Mouse (Mus musculus) MEL (cell line): ENCODE measurements at regions not wholly inside any gene's neighbourhood (a gene's known extent, or its start where the extent isn't known, plus 50 kb on each side); places are given as distances from the start of the nearest gene placed in this dataset.

Source experiments
- CHD2 ChIP-seq: IDR thresholded peaks from 2 replicates; pipeline ENCODE4 v1.6.1; 2011; ENCODE audit warnings: low read length, improper control_type of control experiment
- CTCF ChIP-seq, 3 experiments: IDR thresholded peaks in 2 of 3; conservative IDR thresholded peaks in 1 of 3; 2 replicates each; pipeline ENCODE4 v1.5.1; 2011 to 2012; ENCODE audit warnings: low read length in 3 of 3, low read depth in 2 of 3, mild to moderate bottlenecking in 2 of 3, improper control_type of control experiment in 1 of 3, inconsistent platforms in 1 of 3, mixed read lengths in 1 of 3, moderate library complexity in 1 of 3; ENCODE audit not compliant: control insufficient read depth in 1 of 3, insufficient read depth in 1 of 3, poor library complexity in 1 of 3, severe bottlenecking in 1 of 3
- JUND ChIP-seq: IDR thresholded peaks from 2 replicates; pipeline ENCODE4 v1.6.1; 2011; ENCODE audit warnings: low read depth, mild to moderate bottlenecking, improper control_type of control experiment, low read length
- POLR2A ChIP-seq, 2 experiments: IDR thresholded peaks; 2 replicates each; pipeline ENCODE4 v1.6.1; 2011 to 2012; ENCODE audit warnings: low read length in 2 of 2, mild to moderate bottlenecking in 2 of 2, control low read depth in 1 of 2, improper control_type of control experiment in 1 of 2, low read depth in 1 of 2, moderate library complexity in 1 of 2; ENCODE audit not compliant: control insufficient read depth in 1 of 2, insufficient read depth in 1 of 2, poor library complexity in 1 of 2

DNA sequence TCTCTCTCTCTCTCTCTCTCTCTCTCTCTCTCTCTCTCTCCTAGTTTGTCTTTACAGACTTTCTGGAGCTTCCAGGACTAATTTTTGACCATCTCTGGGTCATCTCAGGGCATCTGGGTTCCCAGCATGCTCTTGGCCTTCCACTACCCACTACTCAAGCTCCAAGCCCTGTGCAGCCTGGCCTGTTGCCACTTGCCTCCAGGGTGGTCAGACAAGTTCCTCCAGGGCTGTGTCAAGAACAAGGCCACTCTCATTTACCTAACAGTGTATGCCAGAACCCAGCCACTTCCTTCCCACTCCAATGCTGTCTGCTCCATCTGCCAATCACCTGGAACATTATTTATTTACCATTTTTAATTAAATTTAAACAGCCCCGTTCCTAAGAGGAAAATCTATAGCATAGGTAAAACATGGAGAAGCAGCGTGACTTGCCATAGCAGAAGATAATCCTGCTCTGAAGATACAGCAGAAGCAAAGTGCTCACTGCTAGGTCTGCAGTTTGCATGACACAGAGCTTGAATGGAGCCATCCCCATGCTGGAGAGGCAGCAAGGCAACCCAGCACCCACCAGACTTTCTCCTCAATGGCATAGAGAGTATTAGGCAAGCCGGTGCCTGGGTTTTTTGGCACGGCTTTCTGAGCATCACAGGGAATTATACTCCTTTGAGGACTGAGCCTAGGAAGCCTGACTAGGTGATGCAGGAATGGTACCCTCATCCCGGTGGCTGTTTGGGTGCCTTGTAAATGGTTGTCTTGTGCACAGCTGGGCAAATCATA, 54.0 kb downstream of the Foxi1 start:
- no peak for TF ChIP-seq POLR2A (IDR thresholded peaks at IDR 0.05; ENCODE audit: control insufficient read depth in 1 of 2, insufficient read depth in 1 of 2, low read depth in 1 of 2, low read length in 2 of 2, poor library complexity in 1 of 2)
- no peak for TF ChIP-seq CHD2
- no peak for TF ChIP-seq CTCF (IDR thresholded peaks at IDR 0.05 in 2 of 3, conservative IDR thresholded peaks at IDR 0.05 in 1 of 3; ENCODE audit: control insufficient read depth in 1 of 3, insufficient read depth in 1 of 3, low read depth in 2 of 3, low read length in 3 of 3, poor library complexity in 1 of 3, severe bottlenecking in 1 of 3)
- no peak for TF ChIP-seq JUND
